ENCODE assay signal across 10 mouse cellular contexts in genomic region chr17:45119609-45120201, GRCm38 (mm10).
A peak's percentile ranks its signal among the peaks of the same experiment; 100 is the strongest.
DNase-seq lines count a peak whose midpoint lies in the region; ATAC-seq and TF ChIP-seq lines count a peak whose summit lies in the region.
"Had no signal": no experiment of that assay in that cellular context is flagged by ENCODE, and none has a peak within 500 bp of the region (broad histone marks: within the 10 kb centered on the region; RNA-seq: fewer than 3 reads in every experiment).

No protein-coding gene starts in this region.

- H3K9ac ChIP-seq in intestine, embryonic 15.5 days: no peak overlapping the region
- no peak overlapping the region for H3K9ac ChIP-seq in intestine, postnatal 0 days (ENCODE audit: low read depth, low read length)
- H3K9ac ChIP-seq in liver, postnatal 0 days (replicated peaks): no peak overlapping the region
- H3K9ac ChIP-seq in stomach, postnatal 0 days (ENCODE audit: low read length): no peak overlapping the region
- H3K9ac ChIP-seq in hindbrain, postnatal 0 days (replicated peaks; ENCODE audit: low read length): no peak overlapping the region
- no peak overlapping the region for H3K9ac ChIP-seq in hindbrain, embryonic 12.5 days
- H3K9ac ChIP-seq: midbrain, embryonic 12.5 days had no signal

- 51% methylated on average over 18 of the region's 18 CpGs for WGBS in intestine, embryonic 15.5 days
- WGBS in intestine, postnatal 0 days: 60% methylated on average over 18 of the region's 18 CpGs
- 47% methylated on average over 18 of the region's 18 CpGs for WGBS in liver, postnatal 0 days (ENCODE audit: insufficient replicate concordance)
- 49% methylated on average over 18 of the region's 18 CpGs for WGBS in stomach, postnatal 0 days
- 85% methylated on average over 18 of the region's 18 CpGs for WGBS in hindbrain, postnatal 0 days
- 92% methylated on average over 18 of the region's 18 CpGs for WGBS in hindbrain, embryonic 12.5 days

- peak overlapping the region; percentile 26 for H3K4me2 ChIP-seq in intestine, embryonic 15.5 days (replicated peaks)
- H3K4me2 ChIP-seq in intestine, postnatal 0 days (replicated peaks; ENCODE audit: low read depth): no peak overlapping the region
- H3K4me2 ChIP-seq in liver, postnatal 0 days (ENCODE audit: low read depth, low read length): peak overlapping the region; percentile 32
- H3K4me2 ChIP-seq in stomach, postnatal 0 days (replicated peaks; ENCODE audit: low read depth): 0 out of 2 replicates have a peak overlapping the region, but pooled peaks have one; percentile 0
- H3K4me2 ChIP-seq in hindbrain, postnatal 0 days (ENCODE audit: low read depth, low read length): no peak overlapping the region
- no peak overlapping the region for H3K4me2 ChIP-seq in hindbrain, embryonic 12.5 days (replicated peaks)
- H3K4me2 ChIP-seq: midbrain, embryonic 12.5 days had no signal

- no peak overlapping the region for H3K4me3 ChIP-seq in intestine, embryonic 15.5 days (replicated peaks)
- no peak overlapping the region for H3K4me3 ChIP-seq in intestine, postnatal 0 days (ENCODE audit: low read depth, low read length)
- H3K4me3 ChIP-seq in bone marrow macrophage, adult 2 months (ENCODE audit: insufficient read depth, low read length): peak overlapping the region; percentile 45
- H3K4me3 ChIP-seq in liver, postnatal 0 days (ENCODE audit: low read depth, low read length): no peak overlapping the region
- H3K4me3 ChIP-seq in stomach, postnatal 0 days (ENCODE audit: low read depth, low read length): no peak overlapping the region
- no peak overlapping the region for H3K4me3 ChIP-seq in hindbrain, postnatal 0 days (ENCODE audit: low read length)
- H3K4me3 ChIP-seq in hindbrain, embryonic 12.5 days: no peak overlapping the region
- H3K4me3 ChIP-seq: midbrain, embryonic 12.5 days had no signal

- H3K27me3 ChIP-seq in intestine, embryonic 15.5 days (replicated peaks): no peaks in the 10 kb centered on the region
- no peaks in the 10 kb centered on the region for H3K27me3 ChIP-seq in intestine, postnatal 0 days (replicated peaks; ENCODE audit: control insufficient read depth, insufficient read depth, low read length)
- no peaks in the 10 kb centered on the region for H3K27me3 ChIP-seq in liver, postnatal 0 days (ENCODE audit: insufficient read depth, low read length)
- H3K27me3 ChIP-seq in stomach, postnatal 0 days (ENCODE audit: control insufficient read depth, insufficient read depth, low read length): no peaks in the 10 kb centered on the region
- H3K27me3 ChIP-seq in hindbrain, postnatal 0 days (ENCODE audit: insufficient read depth, low read length): no peaks in the 10 kb centered on the region
- no peaks in the 10 kb centered on the region for H3K27me3 ChIP-seq in hindbrain, embryonic 12.5 days
- H3K27me3 ChIP-seq: midbrain, embryonic 12.5 days had no signal

- 0 out of 2 replicates have a peak, but pooled peaks cover 4% of the 10 kb centered on the region for H3K4me1 ChIP-seq in intestine, embryonic 15.5 days (replicated peaks)
- H3K4me1 ChIP-seq in intestine, postnatal 0 days (replicated peaks; ENCODE audit: control insufficient read depth, insufficient read depth, low read length): no peaks in the 10 kb centered on the region
- peaks cover 18% of the 10 kb centered on the region for H3K4me1 ChIP-seq in bone marrow macrophage, adult 2 months (ENCODE audit: control insufficient read depth, insufficient read depth, low read length)
- peaks cover 4% of the 10 kb centered on the region; the same call in 1 of the 2 replicates for H3K4me1 ChIP-seq in liver, postnatal 0 days (ENCODE audit: insufficient read depth)
- no peaks in the 10 kb centered on the region for H3K4me1 ChIP-seq in stomach, postnatal 0 days (replicated peaks; ENCODE audit: control insufficient read depth, insufficient read depth)
- H3K4me1 ChIP-seq in hindbrain, postnatal 0 days (ENCODE audit: insufficient read depth, low read length): no peaks in the 10 kb centered on the region
- H3K4me1 ChIP-seq in hindbrain, embryonic 12.5 days: peaks cover 5% of the 10 kb centered on the region
- H3K4me1 ChIP-seq: midbrain, embryonic 12.5 days had no signal

- H3K27ac ChIP-seq in intestine, embryonic 15.5 days: no peak overlapping the region
- no peak overlapping the region for H3K27ac ChIP-seq in intestine, postnatal 0 days (ENCODE audit: low read depth, low read length)
- H3K27ac ChIP-seq in bone marrow macrophage, adult 2 months (ENCODE audit: insufficient read depth, low read depth, low read length): peak overlapping the region; percentile 41
- no peak overlapping the region for H3K27ac ChIP-seq in liver, postnatal 0 days (ENCODE audit: low read depth)
- H3K27ac ChIP-seq in stomach, postnatal 0 days (replicated peaks): no peak overlapping the region
- H3K27ac ChIP-seq in hindbrain, postnatal 0 days: no peak overlapping the region
- no peak overlapping the region for H3K27ac ChIP-seq in hindbrain, embryonic 12.5 days
- H3K27ac ChIP-seq: midbrain, embryonic 12.5 days had no signal

- no peak for DNase-seq in liver, postnatal 0 days
- no peak for DNase-seq in stomach, postnatal 0 days (ENCODE audit: low spot score)
- DNase-seq in hindbrain, postnatal 0 days (ENCODE audit: low spot score): no peak
- DNase-seq in cerebellum, adult 8-10 months: no peak
- DNase-seq: kidney, adult 18-20 months had no signal

- no peak for TF ChIP-seq POLR2A in bone marrow macrophage, adult 2 months (IDR thresholded peaks at IDR 0.05; ENCODE audit: borderline replicate concordance, low read depth, low read length)

- H3K36me3 ChIP-seq in intestine, embryonic 15.5 days: no peaks in the 10 kb centered on the region
- no peaks in the 10 kb centered on the region for H3K36me3 ChIP-seq in intestine, postnatal 0 days (ENCODE audit: control insufficient read depth, insufficient read depth)
- no peaks in the 10 kb centered on the region for H3K36me3 ChIP-seq in liver, postnatal 0 days (replicated peaks; ENCODE audit: insufficient read depth, low read length)
- H3K36me3 ChIP-seq in stomach, postnatal 0 days (ENCODE audit: control insufficient read depth, insufficient read depth, low read length): no peaks in the 10 kb centered on the region
- no peaks in the 10 kb centered on the region for H3K36me3 ChIP-seq in hindbrain, postnatal 0 days (ENCODE audit: insufficient read depth, low read length)
- H3K36me3 ChIP-seq in hindbrain, embryonic 12.5 days: no peaks in the 10 kb centered on the region
- H3K36me3 ChIP-seq: midbrain, embryonic 12.5 days had no signal

- TF ChIP-seq CTCF in intestine, postnatal 0 days (IDR thresholded peaks at IDR 0.05; ENCODE audit: low read depth): no peak
- TF ChIP-seq CTCF in bone marrow macrophage, adult 2 months (IDR thresholded peaks at IDR 0.05; ENCODE audit: low read depth, low read length): no peak
- no peak for TF ChIP-seq CTCF in liver, postnatal 0 days (IDR thresholded peaks at IDR 0.05; ENCODE audit: low read depth)
- no peak for TF ChIP-seq CTCF in stomach, postnatal 0 days (IDR thresholded peaks at IDR 0.05; ENCODE audit: low read depth)
- TF ChIP-seq CTCF in hindbrain, postnatal 0 days (IDR thresholded peaks at IDR 0.05; ENCODE audit: low read depth): no peak

- no peak for ATAC-seq in intestine, embryonic 15.5 days
- ATAC-seq in intestine, postnatal 0 days: no peak
- no peak for ATAC-seq in liver, postnatal 0 days
- no peak for ATAC-seq in stomach, postnatal 0 days (ENCODE audit: low FRiP score, low TSS enrichment)
- no peak for ATAC-seq in hindbrain, postnatal 0 days
- ATAC-seq in hindbrain, embryonic 12.5 days (ENCODE audit: low FRiP score): no peak

- TF ChIP-seq EP300 in liver, postnatal 0 days (IDR thresholded peaks at IDR 0.05; ENCODE audit: low read depth): 0 out of 2 replicates have a peak, but pooled peaks have one; percentile 12
- no peak for TF ChIP-seq EP300 in stomach, postnatal 0 days (optimal IDR thresholded peaks at IDR 0.05)

- no peaks in the 10 kb centered on the region for H3K9me3 ChIP-seq in intestine, embryonic 15.5 days
- no peaks in the 10 kb centered on the region for H3K9me3 ChIP-seq in intestine, postnatal 0 days (ENCODE audit: control insufficient read depth)
- no peaks in the 10 kb centered on the region for H3K9me3 ChIP-seq in liver, postnatal 0 days (ENCODE audit: low read length)
- no peaks in the 10 kb centered on the region for H3K9me3 ChIP-seq in stomach, postnatal 0 days (ENCODE audit: control insufficient read depth, low read length)
- H3K9me3 ChIP-seq in hindbrain, postnatal 0 days (ENCODE audit: low read length): no peaks in the 10 kb centered on the region
- H3K9me3 ChIP-seq in hindbrain, embryonic 12.5 days (replicated peaks): no peaks in the 10 kb centered on the region
- H3K9me3 ChIP-seq: midbrain, embryonic 12.5 days had no signal

Comparison
In these comparisons a context has a peak if more than half of its experiments do, and no peak if none do; other contexts are left out.
1. H3K4me2 ChIP-seq: peak in intestine, embryonic 15.5 days (single experiment), liver, postnatal 0 days (single experiment) and stomach, postnatal 0 days (single experiment); none in intestine, postnatal 0 days (single experiment), hindbrain, postnatal 0 days (single experiment) and hindbrain, embryonic 12.5 days (single experiment).